Mouse (Mus musculus): ENCODE data around the gene Nrk.
A peak's percentile ranks its signal among the peaks of the same experiment; 100 is the strongest.

Nrk gene

GRCm38 (mm10) chrX:138914041-138914776 lies at the start of gene Nrk:
Gene Nrk, plus strand, starts transcription at chrX:138914430.
- DNase-seq (ENCODE audit: low read depth, low spot score): peak; percentile 54

GRCm38 (mm10) chrX:138913366-138913765 lies 864 bp upstream of the Nrk start:
- no peak for DNase-seq (ENCODE audit: low read depth, low spot score)

- DNase-seq (ENCODE audit: low read depth, low spot score): no peak
Measured at GRCm38 (mm10) chrX:138914777-138915114, 516 bp downstream of the Nrk start.

GRCm38 (mm10) chrX:138919030-138919429 lies 4.8 kb downstream of the Nrk start:
- DNase-seq (ENCODE audit: low read depth, low spot score): peak; percentile 20

- DNase-seq (ENCODE audit: low read depth, low spot score): no peak
Measured at GRCm38 (mm10) chrX:138943905-138944304, 29.7 kb downstream of the Nrk start.

GRCm38 (mm10) chrX:138960713-138961112 lies 46.5 kb downstream of the Nrk start:
- no peak for DNase-seq (ENCODE audit: low read depth, low spot score)

- DNase-seq (ENCODE audit: low read depth, low spot score): no peak
Measured at GRCm38 (mm10) chrX:138978501-138978900, 64.3 kb downstream of the Nrk start.

GRCm38 (mm10) chrX:138979249-138979648 lies 65.0 kb downstream of the Nrk start:
- DNase-seq (ENCODE audit: low read depth, low spot score): no peak

- DNase-seq (ENCODE audit: low read depth, low spot score): no peak
Measured at GRCm38 (mm10) chrX:139014524-139014923, 100.3 kb downstream of the Nrk start.

- no peak for DNase-seq (ENCODE audit: low read depth, low spot score)
Measured at GRCm38 (mm10) chrX:139016540-139016939, 102.3 kb downstream of the Nrk start.

- DNase-seq (ENCODE audit: low read depth, low spot score): no peak
Measured at GRCm38 (mm10) chrX:139026532-139027097, 112.4 kb downstream of the Nrk start.

- no peak for DNase-seq (ENCODE audit: low read depth, low spot score)
Measured at GRCm38 (mm10) chrX:139027296-139027695, 113.1 kb downstream of the Nrk start.

GRCm38 (mm10) chrX:139027909-139028308 lies 113.7 kb downstream of the Nrk start:
- DNase-seq (ENCODE audit: low read depth, low spot score): no peak

- no peak for DNase-seq (ENCODE audit: low read depth, low spot score)
Measured at GRCm38 (mm10) chrX:139037666-139038065, 123.4 kb downstream of the Nrk start.

- DNase-seq (ENCODE audit: low read depth, low spot score): no peak
Measured at GRCm38 (mm10) chrX:139039314-139039713, 125.1 kb downstream of the Nrk start.

- no peak for DNase-seq (ENCODE audit: low read depth, low spot score)
Measured at GRCm38 (mm10) chrX:139041148-139041547, 126.9 kb downstream of the Nrk start.

GRCm38 (mm10) chrX:139051976-139052375 lies 137.7 kb downstream of the Nrk start:
- DNase-seq (ENCODE audit: low read depth, low spot score): no peak

GRCm38 (mm10) chrX:139053149-139053548 lies 138.9 kb downstream of the Nrk start:
- no peak for DNase-seq (ENCODE audit: low read depth, low spot score)

Measured in ZHBTc4 (cell line).